Mouse (Mus musculus) liver, embryonic 16.5 days (tissue): ENCODE measurements around the gene Slc9c1. TPM values are rescaled to one million over a fixed set of nuclear protein-coding genes. Genes with fewer than 3 reads are reported as not detected.
A peak's percentile ranks its signal among the peaks of the same experiment; 100 is the strongest.

ENCODE experiments used
- ATAC-seq: fragments of 200-750 bp; cut with Nextera tagmentation; 2 replicates; pipeline ENCODE4 v1.8.0; 2017; ENCODE audit warnings: low read depth, mild to moderate bottlenecking, moderate number of reproducible peaks, moderate library complexity
- H3K27ac ChIP-seq: fragments of 300-500 bp; sonication (generic); 2 replicates; pipeline ENCODE4 v1.5.1; 2014; ENCODE audit warnings: mild to moderate bottlenecking, low read length
- H3K27me3 ChIP-seq: fragments of 300-500 bp; sonication (generic); 2 replicates; pipeline ENCODE4 v1.6.1; 2014; ENCODE audit warnings: low read depth, low read length, mixed read lengths; ENCODE audit not compliant: control insufficient read depth, insufficient read depth
- H3K36me3 ChIP-seq: fragments of 300-500 bp; sonication (generic); 2 replicates; pipeline ENCODE4 v1.6.1; 2014; ENCODE audit warnings: mild to moderate bottlenecking; ENCODE audit not compliant: control insufficient read depth, insufficient read depth
- H3K4me1 ChIP-seq: fragments of 300-500 bp; sonication (generic); 2 replicates; pipeline ENCODE4 v1.6.1; 2014; ENCODE audit warnings: low read depth, low read length, mixed read lengths; ENCODE audit not compliant: control insufficient read depth
- H3K4me2 ChIP-seq: fragments of 300-500 bp; sonication (generic); 2 replicates; pipeline ENCODE4 v1.6.1; 2014; ENCODE audit warnings: low read depth, low read length, mixed read lengths
- H3K4me3 ChIP-seq: fragments of 300-500 bp; sonication (generic); 2 replicates; pipeline ENCODE4 v1.5.1; 2014; ENCODE audit warnings: low read depth, mild to moderate bottlenecking, low read length
- H3K9ac ChIP-seq: fragments of 300-500 bp; sonication (generic); 2 replicates; pipeline ENCODE4 v1.6.1; 2014; ENCODE audit warnings: low read depth, low read length
- H3K9me3 ChIP-seq: fragments of 300-500 bp; sonication (generic); replicated peaks from 2 replicates; pipeline ENCODE4 v1.6.1; 2016; ENCODE audit warnings: low read length; ENCODE audit not compliant: control insufficient read depth
- WGBS: fragments of 180-500 bp; shearing (Covaris S2); extraction: QIAGEN DNeasy Blood & Tissue Kit; methylation state at CpG from one replicate; pipeline ENCODE4 v1.1.7; 2014; ENCODE audit not compliant: insufficient replicate concordance; 5-methylcytosine and 5-hydroxymethylcytosine counted together
- polyA plus RNA-seq: library from polyadenylated mRNA; unstranded; fragments of >200 nt; fragmentation: Nextera tagmentation; extraction: Ambion mirVana; gene quantifications from 2 replicates; pipeline ENCODE4 v1.2.1, GENCODE M21; 2015

Gene Slc9c1
- polyA plus RNA-seq, 1 experiment from 2014 or later: not detected

DNA sequence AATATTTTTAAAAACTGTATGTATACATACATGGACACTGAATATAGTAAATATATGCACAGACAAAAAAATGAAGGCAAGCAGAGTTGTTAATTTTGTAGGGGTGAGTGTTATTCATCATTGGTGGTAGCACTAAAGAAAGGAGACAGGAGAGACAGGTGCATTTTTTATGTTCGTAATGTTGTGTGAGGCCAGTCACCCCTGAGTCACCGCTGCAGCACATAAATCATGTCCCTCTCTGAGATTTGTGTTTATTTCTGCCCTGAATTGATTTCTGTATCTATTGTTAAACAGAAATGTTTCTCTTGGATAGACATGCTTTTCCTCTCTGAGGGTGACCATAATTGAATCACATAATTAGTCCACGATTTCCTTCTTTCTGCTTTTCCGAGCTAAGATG is 97.3 kb downstream of the Slc9c1 start:
- no peak overlapping the region for H3K27ac ChIP-seq
- no peak overlapping the region for H3K4me3 ChIP-seq
- no peaks in the 10 kb centered on the region for H3K9me3 ChIP-seq
- no peak for ATAC-seq
- no peaks in the 10 kb centered on the region for H3K4me1 ChIP-seq
- no peaks in the 10 kb centered on the region for H3K36me3 ChIP-seq
- H3K27me3 ChIP-seq: no peaks in the 10 kb centered on the region
- WGBS: 77% methylated on average over 4 of the region's 4 CpGs
- H3K9ac ChIP-seq: no peak overlapping the region
- no peak overlapping the region for H3K4me2 ChIP-seq

GRCm38 (mm10) chr16:45635826-45636225 is 100.7 kb downstream of the Slc9c1 start:
- no peak overlapping the region for H3K4me2 ChIP-seq
- no peak overlapping the region for H3K9ac ChIP-seq
- ATAC-seq: no peak
- no peaks in the 10 kb centered on the region for H3K36me3 ChIP-seq
- 67% methylated on average over 2 of the region's 2 CpGs for WGBS
- no peak overlapping the region for H3K4me3 ChIP-seq
- H3K27me3 ChIP-seq: no peaks in the 10 kb centered on the region
- no peaks in the 10 kb centered on the region for H3K9me3 ChIP-seq
- H3K27ac ChIP-seq: no peak overlapping the region
- H3K4me1 ChIP-seq: no peaks in the 10 kb centered on the region

- Histone ChIP-seq H3K27ac (no peak overlapping the region), H3K27me3 (no peaks in the 10 kb centered on the region), H3K4me2 (no peak overlapping the region), H3K4me3 (no peak overlapping the region), H3K4me1 (no peaks in the 10 kb centered on the region), H3K9ac (no peak overlapping the region), H3K36me3 (no peaks in the 10 kb centered on the region), H3K9me3 (no peaks in the 10 kb centered on the region)
- ATAC-seq: no peak
- WGBS: 60% methylated on average over 10 of the region's 10 CpGs
Measured at GRCm38 (mm10) chr16:45640070-45640762, 105.1 kb downstream of the Slc9c1 start.

DNA sequence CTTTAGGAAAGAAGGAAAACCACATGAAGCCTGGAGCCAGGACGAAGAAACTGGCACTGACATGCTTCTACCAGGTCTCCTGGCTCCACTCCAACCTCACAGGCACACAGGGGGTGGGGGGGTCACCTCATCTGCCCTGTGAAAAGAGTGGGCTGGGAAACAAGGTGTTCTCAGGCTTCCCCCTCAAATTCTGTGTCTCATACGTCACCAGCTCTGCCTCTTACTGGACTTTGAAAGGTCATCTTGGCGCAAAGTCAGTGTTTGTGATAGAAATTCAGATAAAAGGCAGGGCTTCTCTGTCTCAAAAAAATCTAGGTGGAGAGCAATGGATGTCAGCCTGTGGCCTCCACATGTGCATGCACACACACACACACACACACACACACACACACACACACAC is 106.2 kb downstream of the Slc9c1 start:
- Histone ChIP-seq H3K9ac (no peak overlapping the region), H3K9me3 (no peaks in the 10 kb centered on the region), H3K4me1 (no peaks in the 10 kb centered on the region), H3K27me3 (no peaks in the 10 kb centered on the region), H3K27ac (no peak overlapping the region), H3K4me2 (no peak overlapping the region), H3K4me3 (no peak overlapping the region), H3K36me3 (no peaks in the 10 kb centered on the region)
- no peak for ATAC-seq
- WGBS: 49% methylated on average over 3 of the region's 3 CpGs

DNA sequence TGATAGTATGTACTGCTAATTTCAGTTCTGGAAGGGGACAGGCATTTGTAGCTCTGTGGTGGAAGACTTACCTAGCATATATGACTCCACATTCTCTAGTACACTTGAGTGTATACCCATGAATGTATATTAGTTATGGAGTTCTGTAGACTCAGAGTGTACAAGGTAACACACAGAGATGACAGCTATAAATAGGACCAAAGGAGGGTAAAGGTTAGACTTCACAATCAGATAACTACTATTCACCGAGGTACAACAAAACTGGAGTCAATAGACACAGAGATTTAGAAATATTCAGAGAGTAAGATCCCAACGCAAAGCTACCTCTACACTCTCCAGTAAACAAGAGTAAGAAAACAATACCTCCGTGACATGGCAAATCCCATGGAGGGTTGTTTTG is 108.8 kb downstream of the Slc9c1 start:
- Histone ChIP-seq H3K9ac (no peak overlapping the region), H3K4me3 (no peak overlapping the region), H3K27me3 (no peaks in the 10 kb centered on the region), H3K9me3 (no peaks in the 10 kb centered on the region), H3K36me3 (no peaks in the 10 kb centered on the region), H3K27ac (no peak overlapping the region), H3K4me1 (no peaks in the 10 kb centered on the region), H3K4me2 (no peak overlapping the region)
- ATAC-seq: no peak
- 54% methylated on average over 3 of the region's 3 CpGs for WGBS

DNA sequence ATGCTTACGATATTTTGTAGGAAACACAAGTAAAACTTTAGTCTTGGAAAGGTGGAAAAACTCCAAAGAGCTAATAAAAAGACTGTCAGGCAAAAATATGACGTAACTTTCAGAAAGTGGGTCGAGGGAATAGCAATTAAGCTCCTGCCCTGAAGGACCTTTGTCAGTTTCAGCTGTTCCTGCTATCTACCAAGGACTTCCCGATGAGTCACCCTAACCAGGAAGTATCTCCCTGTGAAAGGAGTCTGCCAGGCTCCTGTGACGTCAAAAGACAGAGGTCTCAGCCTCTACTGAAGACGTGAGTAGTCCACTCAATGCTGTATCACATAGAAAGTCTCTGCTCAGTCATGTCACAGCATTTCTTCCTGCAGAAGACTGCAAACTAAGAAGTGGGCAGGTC is 109.3 kb downstream of the Slc9c1 start:
- Histone ChIP-seq H3K27ac (no peak overlapping the region), H3K4me2 (no peak overlapping the region), H3K9ac (no peak overlapping the region), H3K9me3 (no peaks in the 10 kb centered on the region), H3K36me3 (no peaks in the 10 kb centered on the region), H3K4me1 (no peaks in the 10 kb centered on the region), H3K4me3 (no peak overlapping the region), H3K27me3 (no peaks in the 10 kb centered on the region)
- WGBS: 36% methylated on average over 6 of the region's 6 CpGs
- ATAC-seq: peak; percentile 37; the same call in 1 of the 2 replicates

DNA sequence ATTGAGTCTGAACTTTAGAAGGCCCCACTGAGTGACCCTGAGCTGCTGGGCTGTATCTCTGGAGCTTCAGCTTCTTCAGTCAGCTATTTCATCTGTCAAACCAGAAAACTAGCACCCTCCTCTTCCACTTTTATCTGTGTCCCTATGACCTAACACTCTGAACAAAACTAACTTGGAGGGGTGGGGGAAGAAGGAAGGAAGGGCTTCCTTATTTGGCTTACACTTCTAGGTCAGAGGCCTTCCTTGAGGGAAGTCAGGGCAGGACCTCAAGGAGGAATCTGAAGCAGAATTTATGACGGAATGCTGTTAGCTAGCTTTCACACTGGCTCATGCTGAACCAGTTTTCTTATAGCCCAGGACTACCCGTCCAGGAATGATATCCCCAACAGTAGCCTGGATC is 116.4 kb downstream of the Slc9c1 start:
- Histone ChIP-seq H3K27ac (no peak overlapping the region), H3K4me2 (no peak overlapping the region), H3K4me3 (no peak overlapping the region), H3K4me1 (no peaks in the 10 kb centered on the region; the same call in 1 of the 2 replicates), H3K9ac (no peak overlapping the region), H3K36me3 (no peaks in the 10 kb centered on the region), H3K9me3 (no peaks in the 10 kb centered on the region), H3K27me3 (no peaks in the 10 kb centered on the region)
- ATAC-seq: peak; percentile 63; the same call in 1 of the 2 replicates
- WGBS: 30% methylated on average over 2 of the region's 2 CpGs

DNA sequence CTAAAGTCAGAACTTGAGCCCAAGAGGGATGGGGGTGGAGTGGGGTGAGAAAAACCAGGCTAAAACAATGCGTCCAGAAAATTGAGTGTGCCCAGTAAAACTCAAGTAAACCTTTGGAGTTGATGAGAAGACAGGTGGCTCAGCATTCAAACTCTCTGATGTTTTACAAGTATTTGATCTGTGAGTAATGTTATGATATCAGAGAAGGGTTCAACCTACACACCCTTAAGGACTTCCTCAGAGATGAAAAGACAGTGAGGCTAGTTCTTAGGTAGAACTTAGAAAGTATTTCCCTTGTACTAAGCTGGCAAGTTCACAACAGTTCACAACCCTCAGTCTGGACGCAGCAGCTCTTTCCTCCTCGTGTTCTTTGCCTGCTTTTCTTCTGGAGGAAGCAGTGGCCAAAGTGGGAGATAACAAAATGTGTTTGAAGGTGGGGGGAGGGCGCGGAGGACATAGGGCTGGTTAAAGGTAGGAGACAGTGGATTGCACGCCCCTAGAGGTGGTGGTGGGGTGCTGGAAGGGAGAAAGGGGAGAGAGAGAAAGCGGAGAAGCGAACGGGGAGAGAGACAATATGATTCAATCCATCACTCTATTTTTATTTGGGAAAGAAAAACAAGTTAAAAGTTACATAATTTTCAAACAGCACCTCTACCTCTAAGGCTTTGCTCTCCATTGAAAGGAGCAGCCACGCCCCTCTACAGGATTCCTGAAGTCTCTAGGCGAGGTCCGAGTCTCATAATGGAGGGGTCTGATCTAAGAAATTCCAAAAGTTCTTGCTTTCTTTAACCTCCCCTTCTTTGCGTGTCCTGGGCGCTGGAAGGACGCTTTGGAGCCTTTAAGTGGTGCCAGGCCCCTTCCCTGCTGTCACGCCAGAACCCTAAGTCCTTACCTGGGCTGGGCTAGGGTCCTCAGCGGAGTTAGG is 118.2 kb downstream of the Slc9c1 start:
- no peak overlapping the region for H3K27ac ChIP-seq
- peak overlapping the region; percentile 11; the same call in 1 of the 2 replicates for H3K9ac ChIP-seq
- 17% methylated on average over 17 of the region's 17 CpGs for WGBS

DNA sequence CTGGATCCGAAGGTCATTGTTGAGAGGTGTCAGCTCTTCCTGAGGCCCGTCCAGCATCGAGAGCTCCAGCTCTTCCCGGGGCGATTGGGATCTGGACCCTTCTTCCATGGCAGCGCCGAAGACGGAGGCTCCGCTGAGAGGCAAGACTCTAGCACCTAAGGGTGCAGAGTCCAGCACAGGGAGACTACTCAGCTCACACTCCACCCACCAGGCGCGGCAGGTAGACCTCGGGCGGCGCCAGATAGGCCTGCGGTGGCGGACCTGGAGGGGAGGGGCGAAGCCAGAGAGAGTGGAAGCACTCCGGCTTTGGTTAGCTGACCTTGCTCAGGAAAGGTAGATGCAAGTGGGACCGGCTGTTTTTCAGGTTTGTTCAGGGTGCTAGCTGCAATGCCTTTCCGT is 118.8 kb downstream of the Slc9c1 start, which contains the start of gene BC016579:
Gene BC016579 (minus strand): TSS at position 135 of the 399 bp plus-strand sequence.
- H3K4me2 ChIP-seq: peak within 1 kb of the TSS; percentile 65
- H3K27ac ChIP-seq: no peak within 1 kb of the TSS
- no peaks in the 10 kb centered on the region; the same call in 1 of the 2 replicates for H3K4me1 ChIP-seq
- no peak for ATAC-seq
- peak within 1 kb of the TSS; percentile 23 for H3K4me3 ChIP-seq
- H3K9me3 ChIP-seq: no peaks in the 10 kb centered on the region
- 12% methylated on average over 20 of the region's 20 CpGs for WGBS
- peak within 1 kb of the TSS; percentile 11; the same call in 1 of the 2 replicates for H3K9ac ChIP-seq
- H3K27me3 ChIP-seq: no peaks in the 10 kb centered on the region
- no peaks in the 10 kb centered on the region for H3K36me3 ChIP-seq

More for the DNA sequence above, 118.2 kb downstream of the Slc9c1 start:
- H3K4me3 ChIP-seq: peak overlapping the region; percentile 23
- no peaks in the 10 kb centered on the region for H3K36me3 ChIP-seq
- H3K4me2 ChIP-seq: peak overlapping the region; percentile 65
- no peaks in the 10 kb centered on the region; the same call in 1 of the 2 replicates for H3K4me1 ChIP-seq
- no peak for ATAC-seq
- no peaks in the 10 kb centered on the region for H3K27me3 ChIP-seq
- H3K9me3 ChIP-seq: no peaks in the 10 kb centered on the region
